Mouse (Mus musculus) fat pad, adult 2 months (tissue): ENCODE results near the gene Nenf.
A peak's percentile ranks its signal among the peaks of the same experiment; 100 is the strongest.

Experiments used
- DNase-seq: peaks from one replicate; pipeline ENCODE4 v3.0.0-alpha.2; 2011; ENCODE audit warnings: low read depth, low spot score; ENCODE audit errors: extremely low read depth

Nenf gene

DNA sequence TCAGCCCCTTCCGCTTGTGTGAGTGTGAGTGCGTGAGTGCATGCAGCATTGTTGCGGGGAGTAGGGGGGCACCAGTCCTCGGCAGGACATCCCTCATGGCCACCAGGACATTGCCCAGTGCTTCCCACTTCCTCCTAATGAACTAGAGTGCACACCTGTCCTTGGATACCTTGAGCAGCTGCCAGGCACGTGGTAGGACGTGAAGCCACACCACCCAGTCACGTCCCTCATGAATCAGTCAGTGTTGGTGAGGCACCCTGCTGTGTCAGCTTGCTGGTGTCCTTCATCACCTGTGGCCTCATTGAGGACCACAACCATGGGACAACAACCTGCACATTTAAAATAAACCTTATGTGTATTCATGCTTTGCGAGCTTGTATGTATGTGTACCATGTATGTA lies 33.5 kb downstream of the Nenf start:
- DNase-seq: no peak

DNA sequence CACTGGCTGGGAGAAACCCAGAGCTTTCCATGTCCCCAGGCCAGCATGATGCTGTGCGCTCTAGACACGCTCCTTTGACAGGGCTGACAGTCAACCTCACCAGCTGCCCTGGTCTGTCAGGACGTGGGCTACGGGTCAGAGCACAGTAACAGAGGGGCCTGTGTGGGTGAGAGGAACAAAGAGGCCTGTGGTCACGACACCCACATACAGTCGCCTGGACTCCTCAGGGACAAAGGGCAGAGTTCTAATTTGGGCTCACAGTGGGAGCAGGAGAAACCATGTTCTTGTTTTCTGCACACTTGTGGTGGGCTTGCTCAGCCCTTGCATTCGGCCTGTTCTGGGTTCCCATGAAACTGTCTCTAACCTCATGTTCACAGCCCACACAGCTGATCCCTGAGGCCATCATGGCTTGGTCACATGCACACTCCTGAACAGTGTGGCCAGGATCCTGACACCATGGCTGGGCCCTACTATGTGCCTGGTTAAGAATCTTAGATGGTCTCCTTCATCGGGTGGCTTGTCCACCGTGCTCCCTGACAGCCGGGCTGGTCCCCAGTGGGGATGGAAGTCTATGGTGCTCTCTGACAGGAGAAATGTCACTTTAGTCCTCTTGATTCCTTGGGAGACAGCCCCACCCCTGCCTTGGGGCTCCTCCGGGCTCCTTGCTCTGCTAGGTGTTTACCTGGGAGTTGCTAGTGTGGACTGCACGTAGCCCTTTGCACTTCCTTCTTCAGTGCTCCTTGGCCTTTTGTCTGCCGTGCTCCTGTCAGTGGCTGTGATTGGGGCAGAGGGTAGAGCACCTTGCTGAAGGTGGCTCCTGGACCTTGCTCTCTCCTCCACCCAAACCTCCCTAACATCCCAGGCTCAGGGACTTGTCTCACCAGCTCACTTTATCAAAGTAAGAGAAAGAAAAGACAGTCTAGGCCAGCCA lies 34.6 kb downstream of the Nenf start:
- DNase-seq: no peak

GRCm38 (mm10) chr1:191282319-191282718 lies 35.7 kb downstream of the Nenf start:
- no peak for DNase-seq

GRCm38 (mm10) chr1:191281171-191281570 lies 36.8 kb downstream of the Nenf start:
- no peak for DNase-seq

DNA sequence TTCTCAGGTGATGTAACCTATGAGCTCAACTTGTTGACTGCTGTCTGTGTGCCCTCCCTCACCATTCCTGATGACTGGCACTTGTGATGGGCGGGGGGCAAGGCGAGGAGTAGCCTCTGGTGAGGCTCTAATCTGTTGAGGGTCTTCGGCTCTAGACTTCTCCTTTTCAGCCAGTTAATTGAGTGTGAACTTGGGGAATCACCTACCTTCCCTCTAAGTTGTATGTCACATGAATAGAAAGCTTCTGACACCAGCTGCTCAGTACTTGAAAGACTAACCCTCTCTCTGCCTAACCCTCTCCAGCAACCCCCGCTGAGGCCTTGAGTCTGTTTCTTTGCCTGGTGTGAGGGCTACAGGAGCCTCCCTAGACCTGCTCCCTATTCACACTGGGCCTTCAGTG lies 39.7 kb downstream of the Nenf start:
- DNase-seq: no peak

DNA sequence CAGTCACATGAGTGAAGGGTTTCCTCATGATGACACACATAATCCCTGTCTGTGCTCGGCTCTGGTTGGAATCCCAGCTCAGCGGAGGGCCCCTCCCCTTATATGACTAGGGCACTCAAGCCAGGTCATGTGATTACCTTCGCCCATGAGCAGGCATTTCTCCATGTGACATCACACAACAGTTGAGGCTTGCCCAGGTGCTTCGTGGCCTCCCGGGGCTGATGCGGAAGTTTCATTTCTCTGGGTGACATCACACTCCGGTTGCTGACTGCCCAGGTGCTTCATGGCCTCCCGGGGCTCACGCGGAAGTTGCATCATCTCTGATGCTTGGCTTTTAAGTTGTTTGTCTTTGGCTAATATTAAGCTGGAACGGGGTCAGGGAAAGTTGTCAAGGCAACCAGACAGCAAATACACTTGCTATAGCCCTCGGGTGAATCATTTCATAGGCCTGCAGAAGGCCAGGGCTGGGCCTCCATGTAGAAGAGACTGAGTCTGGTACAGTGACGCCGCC lies 40.4 kb downstream of the Nenf start:
- peak; percentile 69 for DNase-seq

GRCm38 (mm10) chr1:191276181-191276580 lies 41.8 kb downstream of the Nenf start:
- no peak for DNase-seq

DNA sequence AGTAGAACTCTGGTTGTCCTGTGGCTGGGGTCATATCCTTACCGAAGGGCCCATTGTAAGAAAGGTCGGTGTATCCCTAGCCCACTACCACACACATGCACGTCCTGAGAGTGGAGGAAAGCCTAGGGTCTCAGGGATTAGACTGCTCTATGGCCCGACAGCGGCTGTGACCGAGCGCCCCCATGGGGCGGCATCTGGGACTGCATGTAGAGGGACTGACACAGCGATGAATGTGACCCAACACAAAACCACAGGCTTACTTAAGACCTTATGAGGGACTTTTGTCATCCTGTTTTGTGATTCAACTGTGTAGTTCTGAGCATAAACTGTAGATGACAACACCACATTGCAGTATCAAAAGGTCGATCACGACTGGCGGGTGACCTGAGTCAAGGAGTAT lies 42.5 kb downstream of the Nenf start:
- DNase-seq: no peak

GRCm38 (mm10) chr1:191272660-191273059 lies 45.3 kb downstream of the Nenf start:
- no peak for DNase-seq

DNA sequence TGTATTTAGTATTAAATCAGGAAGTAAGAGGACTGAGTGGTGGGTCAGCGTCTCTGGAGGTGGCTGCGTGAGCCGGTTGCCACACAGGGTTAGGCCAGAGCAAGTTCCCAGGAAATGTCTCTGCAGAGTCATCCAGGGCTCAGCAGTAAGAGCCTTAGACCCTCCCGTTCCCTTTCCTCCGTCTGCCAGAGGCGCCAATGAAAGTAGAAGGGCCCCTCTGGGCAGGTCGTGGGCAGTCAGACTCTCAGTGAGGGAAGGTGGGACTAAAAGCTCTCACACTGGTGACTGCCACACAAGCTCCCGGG lies 48.4 kb downstream of the Nenf start:
- no peak for DNase-seq

DNA sequence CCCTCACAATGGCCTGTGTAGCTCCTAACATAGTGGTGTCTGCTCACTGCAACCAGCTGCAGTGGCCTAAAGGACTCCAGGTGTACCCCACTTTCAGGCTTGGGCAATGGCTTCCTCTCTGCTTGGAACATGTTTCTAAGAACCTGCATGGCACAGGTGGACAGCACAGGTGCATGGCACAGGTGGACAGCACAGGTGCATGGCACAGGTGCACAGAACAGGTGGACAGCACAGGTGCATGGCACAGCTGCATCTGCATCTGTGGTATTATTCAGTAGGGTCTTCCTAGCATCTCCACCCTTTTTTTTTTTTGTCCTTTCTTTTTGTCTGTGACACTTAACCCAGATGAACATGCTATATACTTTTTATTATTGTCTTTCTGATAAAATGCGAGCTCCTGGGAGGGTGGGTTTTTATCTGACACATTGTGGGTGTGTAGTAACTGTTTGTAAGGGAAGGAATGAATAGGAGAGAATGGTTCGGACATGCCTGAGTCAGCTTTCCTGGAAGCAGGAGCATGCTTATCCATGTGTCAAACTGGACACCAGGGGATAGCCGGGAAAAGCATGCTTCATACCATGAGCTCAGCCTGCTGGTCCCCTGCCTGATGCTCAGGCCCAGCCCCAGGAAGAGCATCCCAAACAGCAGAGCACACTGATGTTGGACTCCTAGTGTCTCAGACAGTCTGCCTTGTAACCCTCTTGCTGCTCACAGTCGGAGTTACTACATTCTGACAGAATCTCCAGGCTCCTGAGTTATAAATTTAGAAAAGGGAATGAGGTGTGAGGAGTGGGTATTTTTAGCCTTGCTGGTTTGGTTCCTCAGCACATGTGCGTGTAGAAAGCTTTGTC lies 49.0 kb downstream of the Nenf start:
- DNase-seq: no peak

- DNase-seq: no peak
Observed at GRCm38 (mm10) chr1:191267856-191268255, 50.1 kb downstream of the Nenf start.

DNA sequence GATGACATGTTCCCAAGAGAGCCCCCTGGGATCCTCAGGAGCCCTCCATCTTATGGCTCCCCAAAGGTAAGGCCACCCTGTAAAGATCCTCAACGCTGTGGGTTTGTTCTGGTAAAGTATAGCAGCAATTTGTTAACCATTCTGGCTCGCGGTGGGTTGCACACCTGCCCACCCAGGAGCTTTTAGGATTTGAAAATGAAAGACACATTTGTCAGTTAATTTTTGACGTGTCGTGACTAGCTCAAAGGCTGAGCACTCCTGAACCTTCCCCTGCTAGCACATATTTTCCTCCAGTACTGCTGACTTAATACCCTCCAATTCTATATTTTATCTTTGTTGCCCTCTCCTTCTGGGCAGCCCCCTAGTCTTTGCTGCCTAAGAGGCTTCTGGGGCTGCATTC lies 50.8 kb downstream of the Nenf start:
- DNase-seq: no peak

GRCm38 (mm10) chr1:191263471-191263870 lies 54.5 kb downstream of the Nenf start:
- DNase-seq: no peak

DNA sequence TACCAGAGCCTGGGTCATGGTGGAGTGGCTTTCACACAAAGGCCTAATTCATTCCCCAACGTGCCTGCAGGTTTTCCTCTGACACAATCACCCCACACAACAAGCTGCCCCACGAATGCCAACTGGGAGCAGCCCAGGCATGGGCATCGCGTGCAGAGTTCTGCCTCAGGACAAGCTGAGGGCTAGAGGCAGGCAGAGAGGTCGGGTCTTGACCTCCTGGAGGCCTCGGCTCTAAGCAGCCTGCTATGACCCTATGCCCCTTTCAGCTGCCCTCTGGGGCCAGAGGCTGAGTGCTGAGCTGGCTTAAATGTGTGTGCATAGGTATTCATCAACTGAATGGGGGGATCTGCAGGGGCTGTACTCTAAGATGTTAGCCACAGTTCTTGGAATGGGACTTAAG lies 56.1 kb downstream of the Nenf start:
- DNase-seq: no peak

DNA sequence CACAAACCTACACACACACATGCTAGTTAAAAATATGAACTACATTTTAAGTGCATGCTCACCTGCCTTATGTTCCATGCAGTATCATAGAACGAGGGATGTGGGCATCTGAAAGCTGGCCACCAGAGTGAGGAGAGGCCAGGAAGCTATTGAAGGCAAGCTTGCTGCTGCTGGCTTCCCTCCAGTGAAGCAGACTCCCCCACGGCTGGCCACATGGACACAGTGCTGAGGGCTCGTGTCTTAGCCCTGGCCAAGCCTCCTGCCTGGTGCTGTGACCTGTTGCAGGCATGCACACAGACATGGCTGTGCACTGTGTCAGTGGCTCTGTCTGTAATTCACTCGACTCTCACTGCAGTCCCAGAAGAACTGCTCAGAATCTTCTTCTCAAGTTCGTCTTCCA lies 58.3 kb downstream of the Nenf start:
- no peak for DNase-seq

DNA sequence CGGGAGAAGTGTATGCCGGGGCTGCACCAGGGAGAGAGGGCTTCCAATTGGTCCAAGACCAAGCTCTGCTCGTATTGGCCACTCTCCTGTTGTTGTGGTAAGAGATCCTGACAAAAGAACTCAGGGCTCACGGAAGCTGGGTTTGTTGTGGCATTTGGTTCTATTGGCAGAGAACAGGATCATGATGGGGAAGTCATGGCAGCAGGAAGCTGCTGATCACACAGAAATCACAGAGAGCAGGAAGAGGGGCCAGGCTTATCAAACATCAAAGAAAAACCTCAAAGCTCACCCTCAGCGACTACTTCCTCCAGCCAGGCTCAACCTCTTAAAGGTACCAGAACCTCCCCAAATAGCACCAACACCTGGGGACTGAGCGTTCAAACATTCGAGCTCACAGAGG lies 58.9 kb downstream of the Nenf start:
- DNase-seq: no peak

DNA sequence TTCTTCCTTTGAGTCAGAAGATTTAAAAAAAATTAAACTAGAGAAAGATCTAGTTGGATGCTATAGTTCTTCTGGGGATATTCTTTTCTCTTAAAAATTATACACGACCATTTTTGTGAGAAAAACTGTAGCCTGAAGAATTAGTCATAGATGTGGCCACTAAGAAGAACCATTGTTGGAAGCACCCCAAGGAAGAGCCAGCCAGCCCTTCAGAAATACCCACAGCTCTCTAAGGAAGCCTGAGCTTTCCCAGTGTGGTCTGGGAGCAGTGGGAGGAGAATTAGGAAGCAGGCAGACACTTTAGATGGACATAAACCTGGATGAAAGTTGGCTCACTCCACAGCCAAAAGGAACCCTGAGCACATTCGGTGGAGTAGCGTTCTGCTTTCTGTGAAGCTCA lies 59.5 kb downstream of the Nenf start:
- no peak for DNase-seq

DNA sequence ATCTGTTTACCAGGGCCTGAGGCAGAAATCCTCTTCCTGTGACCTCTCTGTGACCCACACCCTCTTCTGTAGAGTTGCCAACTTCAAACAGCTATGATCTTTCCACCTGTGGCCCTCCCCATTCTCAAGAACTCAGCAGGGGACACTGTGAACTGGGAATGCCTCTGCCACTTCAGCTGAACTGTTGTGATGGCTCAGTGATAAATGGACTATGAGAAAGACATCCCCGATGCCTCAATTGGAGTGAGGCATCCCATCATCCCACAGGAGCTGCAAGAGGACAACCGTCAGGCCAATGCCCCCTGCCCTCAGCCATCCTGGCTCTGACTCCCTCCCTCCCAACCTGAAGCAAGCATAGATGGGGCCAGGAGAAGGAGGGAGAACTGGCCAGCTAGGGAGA lies 60.0 kb downstream of the Nenf start:
- no peak for DNase-seq

- peak; percentile 94 for DNase-seq
Observed at GRCm38 (mm10) chr1:191257351-191257771, 60.6 kb downstream of the Nenf start.
